Mouse (Mus musculus) urinary bladder, adult 2 months (tissue): ENCODE data around the gene Pnma3. TPM values are rescaled to one million over a fixed set of nuclear protein-coding genes. Genes with fewer than 3 reads are reported as not detected.
A peak's percentile ranks its signal among the peaks of the same experiment; 100 is the strongest.
"Not testable (repeated sequence)": the region's sequence is repeated elsewhere in the genome, so short reads cannot be mapped to it uniquely, and the experiment has no call there.

Experiments used
- DNase-seq: peaks from one replicate; pipeline ENCODE4 v3.0.0; 2022; ENCODE audit warnings: low spot score
- polyA plus RNA-seq: library from polyadenylated mRNA; depleted of rRNA; stranded (reverse); fragments of >200 nt; gene quantifications from 2 replicates; pipeline ENCODE4 v1.2.3, GENCODE M21; 2012; rRNA removed

Gene Pnma3
- polyA plus RNA-seq: 0.04 and 0.10 TPM in 2 replicates

DNA sequence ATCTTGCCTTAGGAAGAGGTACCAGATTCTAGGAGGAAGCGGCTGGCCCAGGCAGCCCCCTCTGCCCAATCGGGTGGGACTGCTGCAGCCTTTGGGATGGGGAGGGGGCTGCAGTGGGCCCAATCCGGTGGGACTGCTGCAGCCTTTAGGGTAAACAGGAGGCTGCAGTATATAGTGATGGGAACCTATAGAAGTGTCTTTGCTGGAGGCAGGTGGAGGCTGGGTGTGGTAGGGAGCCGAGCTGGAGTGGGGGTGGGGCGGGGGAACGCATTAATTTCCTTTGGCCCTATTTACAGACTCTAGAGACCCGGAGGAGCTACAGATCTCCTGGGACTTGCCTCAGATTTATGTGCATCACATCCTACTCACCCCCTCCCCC lies at the start of gene Pnma3:
Gene Pnma3, plus strand, starts transcription at position 373 of the 379 bp plus-strand sequence.
- DNase-seq: no peak

DNA sequence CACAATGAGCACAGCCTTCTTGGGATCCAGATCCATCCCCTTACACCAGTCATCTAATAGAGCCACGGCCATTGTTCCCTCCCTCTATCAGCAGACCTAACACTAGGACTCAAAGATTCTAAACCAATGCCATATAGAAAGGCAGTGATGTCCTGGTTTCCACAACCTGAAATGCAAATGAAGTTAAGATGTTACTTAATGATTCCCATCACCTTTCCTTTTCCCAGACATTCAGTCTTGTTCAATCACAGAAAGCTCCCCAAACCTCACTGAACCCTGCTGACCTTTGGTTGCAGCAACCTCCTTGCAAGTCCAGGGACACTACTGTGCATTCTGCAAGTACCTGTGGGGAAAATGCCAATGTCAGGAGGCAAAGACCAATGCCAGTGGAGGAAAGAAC lies 27.6 kb upstream of the Pnma3 start, which contains the start of gene Pnma5:
Gene Pnma5, minus strand, starts transcription at position 101 of the 400 bp plus-strand sequence.
- no peak for DNase-seq

DNA sequence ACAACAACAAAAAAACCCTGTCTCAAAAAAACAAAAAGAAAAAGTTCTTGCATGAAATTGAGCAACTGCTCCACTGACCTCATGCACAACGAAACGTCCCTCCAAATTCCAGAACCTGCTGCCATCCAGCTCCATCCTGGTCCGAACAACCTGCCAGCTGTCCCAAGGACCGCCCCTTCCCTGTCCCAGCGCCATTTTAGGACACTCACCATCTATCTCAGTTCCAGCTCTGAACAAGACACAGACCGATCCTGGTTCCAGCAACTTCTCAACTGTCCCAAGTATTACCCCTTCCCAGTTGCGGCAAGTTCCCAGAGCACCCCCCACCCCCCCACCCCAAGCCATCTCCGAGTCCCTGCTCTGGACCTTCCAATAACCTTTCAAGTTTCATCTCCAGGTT lies 25.8 kb upstream of the Pnma3 start:
- no peak for DNase-seq

DNA sequence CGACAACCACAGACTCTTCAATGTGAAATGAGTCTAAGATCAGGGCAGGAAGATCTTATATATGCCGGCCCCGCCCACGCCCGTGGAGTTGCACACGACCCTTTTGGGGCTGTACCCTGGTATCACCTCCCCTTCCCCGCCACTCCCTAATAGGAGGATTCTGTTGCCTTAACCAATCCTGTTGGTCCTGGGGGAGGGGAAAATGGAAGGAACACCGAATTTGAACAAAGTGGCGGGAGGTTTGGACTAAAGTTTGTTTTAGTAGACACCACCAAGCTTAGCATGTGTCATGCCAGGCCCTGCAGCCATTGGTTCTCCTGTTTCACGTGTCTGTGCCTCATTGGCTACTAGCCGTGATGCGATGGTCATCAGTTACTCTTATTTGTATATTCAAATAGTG lies 24.9 kb upstream of the Pnma3 start:
- DNase-seq: no peak

DNA sequence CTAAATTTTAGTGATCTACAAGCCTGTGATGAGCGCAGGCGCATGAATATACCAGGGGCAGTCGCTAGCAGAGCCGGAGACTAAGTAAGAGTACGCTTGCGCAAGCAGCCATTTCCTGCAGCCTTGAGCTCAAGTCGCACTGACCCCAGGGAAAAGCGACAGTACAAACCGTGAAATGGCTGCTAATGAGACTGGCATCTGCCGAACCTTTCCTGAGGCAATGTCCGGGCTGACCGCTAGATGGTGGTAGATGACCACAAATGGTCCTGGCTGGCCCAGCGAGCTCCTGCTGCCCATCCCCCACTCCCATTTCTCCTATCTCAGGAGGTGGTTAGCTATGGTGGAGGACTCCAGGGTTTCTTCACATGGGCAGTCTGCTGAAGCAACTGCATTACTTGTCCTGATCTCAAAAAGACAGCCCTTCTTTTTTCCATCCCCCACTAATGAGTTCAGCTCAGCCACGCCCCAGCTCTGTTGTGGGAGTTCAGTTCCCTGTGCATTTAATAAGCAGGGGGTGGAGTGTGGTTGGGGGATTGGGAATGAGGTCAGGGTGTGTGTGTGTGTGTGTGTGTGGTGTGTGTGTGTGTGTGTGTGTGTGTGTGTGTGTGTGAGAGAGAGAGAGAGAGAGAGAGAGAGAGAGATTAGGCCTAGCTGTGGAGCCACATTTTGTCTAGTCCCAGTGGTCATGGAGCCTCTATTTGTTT lies 10.6 kb upstream of the Pnma3 start:
- DNase-seq: peak; percentile 72

DNA sequence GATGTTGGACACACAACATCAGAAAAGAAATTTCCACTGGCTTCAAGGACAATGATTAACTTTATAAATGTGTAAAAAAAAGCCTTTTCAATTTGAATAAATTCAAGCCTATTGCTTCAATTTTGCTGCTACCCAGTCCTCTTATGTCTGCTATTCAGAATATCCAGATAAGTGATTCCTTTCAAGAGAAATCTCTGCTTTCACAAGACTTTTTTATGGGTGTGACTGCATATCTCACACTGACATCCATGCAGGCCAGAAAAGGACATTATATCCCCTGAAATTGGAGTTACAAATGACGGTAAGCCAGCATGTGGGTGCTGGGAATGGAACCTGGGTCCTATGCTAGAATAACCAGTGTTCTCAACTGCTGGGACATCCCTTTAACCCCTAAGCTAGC lies 3.1 kb upstream of the Pnma3 start:
- no peak for DNase-seq

DNA sequence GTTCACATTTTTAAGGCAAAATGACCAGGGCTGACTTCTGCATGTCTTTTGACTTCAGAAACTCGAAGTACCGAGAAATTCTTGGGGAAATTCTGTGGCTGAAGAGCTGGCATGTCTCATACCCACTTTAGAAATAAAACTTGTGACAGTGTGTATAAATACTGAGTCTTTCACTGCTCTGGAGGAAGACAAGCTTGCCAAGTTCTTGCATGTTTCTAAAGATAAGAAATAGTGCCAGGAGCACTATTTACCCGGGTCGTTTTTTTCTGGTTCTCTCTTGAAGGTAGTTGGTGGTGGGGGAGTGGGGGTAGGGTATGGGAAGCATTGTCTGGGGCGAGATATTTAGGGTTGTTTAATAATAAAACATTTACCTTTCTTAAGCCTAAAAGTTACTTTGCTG lies 2.3 kb upstream of the Pnma3 start:
- no peak for DNase-seq

DNA sequence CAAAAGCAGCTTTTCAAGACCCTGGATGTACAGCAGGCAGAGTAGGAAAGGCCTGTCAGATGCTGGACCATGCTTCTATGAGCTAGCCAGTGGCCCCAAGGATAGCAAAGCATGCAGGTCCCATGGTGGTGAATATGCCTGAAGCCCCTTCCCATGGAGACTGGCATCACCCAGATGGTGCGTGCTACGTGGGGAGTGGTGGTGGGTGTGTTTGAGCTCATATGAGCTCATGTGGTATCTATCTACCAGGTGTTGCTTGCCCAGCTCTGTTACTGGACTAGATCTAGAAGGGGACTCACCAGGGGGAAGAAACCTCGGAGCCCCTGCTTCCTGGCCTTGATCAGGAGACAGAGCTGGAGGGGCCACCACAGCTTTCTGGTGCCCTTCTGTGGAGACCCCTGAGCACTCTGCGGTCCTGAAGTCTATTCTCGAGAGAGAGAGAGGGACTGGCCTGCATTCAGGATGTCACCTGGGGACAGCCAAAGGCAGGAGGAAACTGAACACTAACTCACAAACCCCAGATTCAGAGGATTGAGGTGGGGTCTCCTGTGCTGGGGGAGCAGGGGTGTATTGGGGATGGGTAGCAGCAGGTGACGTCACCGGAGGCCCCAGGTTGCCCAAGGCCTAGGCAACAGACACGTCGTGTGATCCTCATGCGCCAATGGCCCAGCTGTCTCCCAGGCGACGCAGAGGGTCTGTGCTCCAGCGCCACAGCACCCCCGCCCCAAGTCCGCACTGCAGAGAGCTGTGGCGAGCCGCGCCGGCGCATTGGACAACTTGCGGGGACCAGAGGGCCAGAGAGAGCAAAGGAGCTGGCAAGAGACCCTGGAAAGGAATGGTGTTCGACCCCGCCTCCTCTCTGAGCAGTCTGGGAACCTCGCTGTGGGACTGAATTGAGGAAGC lies 824 bp upstream of the Pnma3 start:
- no peak for DNase-seq

DNA sequence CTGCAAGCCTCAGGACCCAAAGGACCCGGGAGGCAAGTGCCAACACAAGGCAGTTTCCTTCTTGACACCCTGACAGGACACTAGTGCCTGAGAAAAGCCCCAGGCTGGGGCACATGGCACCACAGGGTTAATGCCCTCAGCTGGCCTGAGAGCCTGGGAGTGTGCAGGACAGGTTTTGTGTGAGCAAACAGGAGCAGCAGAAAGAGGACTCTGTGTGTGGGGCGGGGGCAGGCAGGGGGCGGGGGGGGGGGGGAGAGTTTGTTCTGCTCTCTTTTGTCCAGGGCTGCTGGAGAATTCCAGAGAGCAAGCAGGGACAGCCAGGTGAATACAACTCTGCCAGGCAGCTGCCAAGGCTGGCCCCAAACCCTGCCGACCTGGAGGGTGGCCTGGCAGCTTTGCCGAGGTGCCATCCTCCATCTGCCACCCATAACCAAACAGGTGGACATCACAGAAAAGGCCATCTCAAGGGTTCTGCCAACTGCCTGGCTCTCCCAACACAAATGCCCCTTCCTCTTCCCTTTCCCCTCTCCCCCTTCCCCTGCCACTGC lies 2.3 kb downstream of the Pnma3 start:
- not testable (repeated sequence) for DNase-seq

DNA sequence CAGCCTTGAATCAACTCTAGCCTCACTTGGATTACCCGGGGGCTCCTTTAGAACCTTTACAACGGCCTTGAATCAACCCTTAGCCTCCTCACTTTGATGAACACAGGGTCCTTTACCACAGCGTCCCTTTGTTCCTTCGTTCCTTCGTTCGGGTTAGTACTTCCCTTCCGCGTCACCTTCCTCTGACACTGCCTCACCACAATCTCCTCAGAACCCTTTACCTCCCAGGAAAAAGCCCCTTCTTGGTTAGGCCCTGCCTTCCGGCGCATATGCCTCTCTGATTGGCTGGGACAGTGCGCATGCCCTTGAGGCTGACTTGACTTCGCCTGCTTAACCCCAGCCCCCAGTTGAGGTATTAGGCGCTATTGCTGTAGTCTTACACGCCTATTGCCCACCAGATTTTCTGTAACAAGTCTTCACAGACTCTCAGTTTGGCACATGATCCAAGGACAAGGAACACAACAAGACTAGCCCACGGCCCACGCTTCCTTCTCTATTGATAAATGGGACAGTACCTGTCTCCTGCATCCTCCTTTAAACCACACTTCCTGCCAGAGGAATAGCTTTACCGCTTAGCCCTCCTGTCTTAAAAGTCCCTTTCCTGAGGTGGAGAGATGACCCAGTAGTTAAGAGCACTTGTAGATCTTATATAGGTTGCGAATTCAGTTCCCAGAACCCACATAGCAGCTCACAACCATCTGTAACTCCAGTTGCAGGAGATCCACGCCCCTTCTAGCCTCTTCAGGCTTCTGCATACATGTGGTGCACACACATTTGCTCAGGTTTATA lies 17.9 kb downstream of the Pnma3 start, which contains the start of gene Xlr4a:
Gene Xlr4a, minus strand, starts transcription at position 212 of the 789 bp plus-strand sequence.
- DNase-seq: not testable (repeated sequence)

DNA sequence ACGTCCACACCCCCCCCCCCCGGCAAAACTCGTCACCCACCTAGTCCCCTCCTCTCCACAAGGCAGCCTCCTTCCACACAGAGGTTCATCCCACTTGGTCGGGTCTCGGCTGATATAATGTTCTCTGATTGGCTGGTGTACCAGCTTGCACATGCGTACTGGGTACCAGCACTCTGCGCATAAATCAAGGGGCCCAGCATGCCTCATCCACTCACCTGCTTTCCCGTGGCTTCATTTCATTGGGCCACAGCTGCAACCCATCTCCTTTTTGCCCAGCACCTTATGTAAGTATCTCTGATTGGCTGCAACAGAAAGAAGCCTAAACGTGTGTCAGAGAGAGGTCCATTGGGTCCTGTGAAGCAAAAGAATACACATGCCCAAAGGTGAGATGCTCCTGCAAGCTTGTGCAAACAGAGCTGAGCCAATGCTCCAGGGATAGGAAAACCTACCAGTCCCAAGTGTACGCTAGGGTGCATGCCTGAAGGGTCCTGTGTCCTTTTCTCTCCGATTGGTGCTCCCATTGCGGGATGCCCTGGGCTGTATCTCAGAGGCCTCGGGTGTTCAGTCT lies 32.4 kb downstream of the Pnma3 start, which contains the start of gene Xlr3a:
Gene Xlr3a, minus strand, starts transcription at position 155 of the 568 bp plus-strand sequence.
- DNase-seq: not testable (repeated sequence)

DNA sequence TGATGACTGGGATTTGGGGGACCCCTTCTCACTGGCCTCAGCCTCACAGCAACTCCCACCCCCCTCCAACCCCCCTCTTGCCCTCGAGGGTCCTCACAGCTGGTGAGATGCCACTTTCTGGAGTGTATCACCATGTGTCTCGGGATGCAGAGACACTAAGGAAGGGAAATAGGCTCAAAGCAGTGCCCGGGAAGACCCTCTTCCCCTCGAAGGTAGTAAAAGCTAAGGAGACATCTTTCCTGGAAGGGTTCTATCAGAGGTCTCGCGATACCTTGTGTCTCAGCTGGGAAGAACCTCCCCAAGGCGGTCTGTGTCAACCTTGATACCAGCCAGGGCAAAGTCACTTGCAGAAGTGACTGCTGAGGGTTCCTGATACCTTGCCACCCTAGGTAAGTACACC lies 52.2 kb downstream of the Pnma3 start, which contains the start of gene Gm14685:
Gene Gm14685, plus strand, starts transcription at position 301 of the 400 bp plus-strand sequence.
- not testable (repeated sequence) for DNase-seq

Other genes with a start within 250 kb of the Pnma3 start
- gene Gabrq, start 239.6 kb upstream of the Pnma3 start, polyA plus RNA-seq: 0.41 and 0.61 TPM in 2 replicates
- 47.2 and 48.0 TPM in 2 replicates for gene Cetn2, start 146.4 kb upstream of the Pnma3 start, polyA plus RNA-seq
- gene Nsdhl, start 146.2 kb upstream of the Pnma3 start, polyA plus RNA-seq: 24.3 and 29.9 TPM in 2 replicates
- 3.8 and 5.4 TPM in 2 replicates for gene Zfp185, start 77.4 kb upstream of the Pnma3 start, polyA plus RNA-seq
- not detected in 2 replicates for gene Pnma5, start 27.7 kb upstream of the Pnma3 start, polyA plus RNA-seq
- gene Xlr4a, start 17.7 kb downstream of the Pnma3 start, polyA plus RNA-seq: 1.4 and 3.0 TPM in 2 replicates
- gene Xlr3a, start 32.3 kb downstream of the Pnma3 start, polyA plus RNA-seq: 1.5 and 4.1 TPM in 2 replicates
- gene Gm14685, start 52.3 kb downstream of the Pnma3 start, polyA plus RNA-seq: 0.04 and 0.06 TPM in 2 replicates
- not detected in 2 replicates for gene Xlr5b, start 84.0 kb downstream of the Pnma3 start, polyA plus RNA-seq
- gene DXBay18, start 84.7 kb downstream of the Pnma3 start, polyA plus RNA-seq: not detected in 2 replicates
- not detected in 2 replicates for gene Spin2d, start 112.2 kb downstream of the Pnma3 start, polyA plus RNA-seq
- 7.5 and 14.6 TPM in 2 replicates for gene Xlr3b, start 127.4 kb downstream of the Pnma3 start, polyA plus RNA-seq
- 2.0 and 2.4 TPM in 2 replicates for gene Xlr4b, start 149.5 kb downstream of the Pnma3 start, polyA plus RNA-seq
- 10.2 and 11.2 TPM in 2 replicates for gene F8a, start 163.5 kb downstream of the Pnma3 start, polyA plus RNA-seq
- 0.52 and 1.3 TPM in 2 replicates for gene Xlr4c, start 178.3 kb downstream of the Pnma3 start, polyA plus RNA-seq
- gene Xlr3c, start 200.6 kb downstream of the Pnma3 start, polyA plus RNA-seq: not detected in 2 replicates
- gene Xlr5a, start 228.2 kb downstream of the Pnma3 start, polyA plus RNA-seq: 0.04 TPM in 1 of 2 replicates, not detected in the other
- gene Xlr5c, start 228.2 kb downstream of the Pnma3 start, polyA plus RNA-seq: not detected in 2 replicates